Mouse (Mus musculus) heart, embryonic 14.5 days (tissue): ENCODE measurements around the gene Gtf2e1. TPM values are rescaled to one million over a fixed set of nuclear protein-coding genes. Genes with fewer than 3 reads are reported as not detected.

Experiments used
- ATAC-seq: fragments of 200-750 bp; cut with Nextera tagmentation; 2 replicates; pipeline ENCODE4 v1.8.0; 2017; ENCODE audit warnings: low read depth, moderate TSS enrichment; ENCODE audit not compliant: insufficient number of reproducible peaks, insufficient read depth, low FRiP score
- H3K27ac ChIP-seq, 2 experiments: fragments of 200-500 bp in 1 of 2; fragments of 300-500 bp in 1 of 2; sonication (generic) in 1 of 2; replicated peaks in 1 of 2; 2 replicates each; pipeline ENCODE4 v1.5.1; 2012 to 2014; ENCODE audit warnings: low read depth in 2 of 2, low read length in 2 of 2, control low read depth in 1 of 2, mild to moderate bottlenecking in 1 of 2, mixed read lengths in 1 of 2; ENCODE audit not compliant: control insufficient read depth in 1 of 2, insufficient read depth in 1 of 2
- H3K27me3 ChIP-seq: fragments of 300-500 bp; sonication (generic); 2 replicates; pipeline ENCODE4 v1.6.1; 2014; ENCODE audit warnings: mild to moderate bottlenecking, low read length, control low read depth; ENCODE audit not compliant: control insufficient read depth, insufficient read depth
- H3K36me3 ChIP-seq: fragments of 300-500 bp; sonication (generic); 2 replicates; pipeline ENCODE4 v1.6.1; 2014; ENCODE audit warnings: mild to moderate bottlenecking, control low read depth, low read length, mixed read lengths; ENCODE audit not compliant: control insufficient read depth, insufficient read depth
- H3K4me1 ChIP-seq, 2 experiments: fragments of 200-500 bp in 1 of 2; fragments of 300-500 bp in 1 of 2; sonication (generic) in 1 of 2; 2 replicates each; pipeline ENCODE4 v1.6.1; 2012 to 2014; ENCODE audit warnings: low read length in 2 of 2, control low read depth in 1 of 2, mixed read lengths in 1 of 2; ENCODE audit not compliant: control insufficient read depth in 2 of 2, insufficient read depth in 2 of 2
- H3K4me2 ChIP-seq: fragments of 300-500 bp; sonication (generic); 2 replicates; pipeline ENCODE4 v1.6.1; 2014; ENCODE audit warnings: mild to moderate bottlenecking, low read length
- H3K4me3 ChIP-seq, 2 experiments: fragments of 200-500 bp in 1 of 2; fragments of 300-500 bp in 1 of 2; sonication (generic) in 1 of 2; 2 replicates each; pipeline ENCODE4 v1.5.1; 2012 to 2014; ENCODE audit warnings: low read length in 2 of 2, mild to moderate bottlenecking in 2 of 2, control low read depth in 1 of 2, low read depth in 1 of 2, moderate library complexity in 1 of 2; ENCODE audit not compliant: control insufficient read depth in 1 of 2, insufficient read depth in 1 of 2
- H3K9ac ChIP-seq: fragments of 300-500 bp; sonication (generic); 2 replicates; pipeline ENCODE4 v1.6.1; 2014; ENCODE audit warnings: mild to moderate bottlenecking, low read length
- H3K9me3 ChIP-seq: fragments of 300-500 bp; sonication (generic); 2 replicates; pipeline ENCODE4 v1.6.1; 2016; ENCODE audit warnings: low read length, control low read depth; ENCODE audit not compliant: control insufficient read depth
- WGBS: fragments of 180-500 bp; shearing (Covaris S2); extraction: QIAGEN DNeasy Blood & Tissue Kit; methylation state at CpG from one replicate; pipeline ENCODE4 v1.1.7; 2014; 5-methylcytosine and 5-hydroxymethylcytosine counted together
- polyA plus RNA-seq: library from polyadenylated mRNA; unstranded; fragments of >200 nt; fragmentation: Nextera tagmentation; extraction: Ambion mirVana; gene quantifications from 2 replicates; pipeline ENCODE4 v1.2.1, GENCODE M21; 2014

Gene Gtf2e1
- polyA plus RNA-seq, 1 experiment from 2014 or later: 21.2 TPM

- no peak overlapping the region for H3K27ac ChIP-seq
- H3K27me3 ChIP-seq: no peaks in the 10 kb centered on the region
- ATAC-seq: no peak
- 0 out of 2 replicates have a peak, but pooled peaks cover 3% of the 10 kb centered on the region for H3K9me3 ChIP-seq
- WGBS: 86% methylated on average over 7 of the region's 7 CpGs
- no peak overlapping the region for H3K4me2 ChIP-seq
- H3K4me3 ChIP-seq: no peak overlapping the region
- no peak overlapping the region for H3K9ac ChIP-seq
- peaks cover 55% of the 10 kb centered on the region for H3K36me3 ChIP-seq
- peaks cover 3 to 17% of the 10 kb centered on the region in 2 experiments for H3K4me1 ChIP-seq
Measured at GRCm38 (mm10) chr16:37522100-37522697, 17.4 kb downstream of the Gtf2e1 start.

GRCm38 (mm10) chr16:37520190-37521040, 19.2 kb downstream of the Gtf2e1 start:
- no peaks in the 10 kb centered on the region for H3K27me3 ChIP-seq
- 95% methylated on average over 2 of the region's 2 CpGs for WGBS

GRCm38 (mm10) chr16:37519721-37520120, 19.9 kb downstream of the Gtf2e1 start:
- no peak overlapping the region for H3K27ac ChIP-seq
- ATAC-seq: no peak
- H3K4me3 ChIP-seq: no peak overlapping the region
- H3K4me1 ChIP-seq: no peaks in the 10 kb centered on the region
- H3K36me3 ChIP-seq: peaks cover 72% of the 10 kb centered on the region
- no peaks in the 10 kb centered on the region for H3K27me3 ChIP-seq
- 94% methylated on average over 1 of the region's 1 CpGs for WGBS
- H3K9ac ChIP-seq: no peak overlapping the region
- 0 out of 2 replicates have a peak, but pooled peaks cover 3% of the 10 kb centered on the region for H3K9me3 ChIP-seq
- H3K4me2 ChIP-seq: no peak overlapping the region

More at GRCm38 (mm10) chr16:37520190-37521040, 19.2 kb downstream of the Gtf2e1 start:
- Histone ChIP-seq H3K9ac (no peak overlapping the region), H3K36me3 (peaks cover 65% of the 10 kb centered on the region), H3K4me1 (peaks cover 0 to under 1% of the 10 kb centered on the region in 2 experiments; a peak in 1 of 4 replicates), H3K4me2 (no peak overlapping the region), H3K9me3 (0 out of 2 replicates have a peak, but pooled peaks cover 3% of the 10 kb centered on the region), H3K4me3 (no peak overlapping the region), H3K27ac (no peak overlapping the region)
- no peak for ATAC-seq

- Histone ChIP-seq H3K27me3 (no peaks in the 10 kb centered on the region), H3K4me2 (no peak overlapping the region), H3K27ac (no peak overlapping the region), H3K9me3 (0 out of 2 replicates have a peak, but pooled peaks cover 3% of the 10 kb centered on the region), H3K4me3 (no peak overlapping the region), H3K36me3 (peaks cover 71% of the 10 kb centered on the region), H3K9ac (no peak overlapping the region), H3K4me1 (no peaks in the 10 kb centered on the region)
- ATAC-seq: no peak
- 63% methylated on average over 2 of the region's 2 CpGs for WGBS
Measured at GRCm38 (mm10) chr16:37518662-37519061, 20.9 kb downstream of the Gtf2e1 start.

- H3K9me3 ChIP-seq: 0 out of 2 replicates have a peak, but pooled peaks cover 3% of the 10 kb centered on the region
- no peak overlapping the region for H3K4me2 ChIP-seq
- H3K27ac ChIP-seq: no peak overlapping the region
- WGBS: 90% methylated on average over 4 of the region's 4 CpGs
- H3K4me1 ChIP-seq: no peaks in the 10 kb centered on the region
- H3K9ac ChIP-seq: no peak overlapping the region
- no peak for ATAC-seq
- H3K27me3 ChIP-seq: no peaks in the 10 kb centered on the region
- peaks cover 68% of the 10 kb centered on the region for H3K36me3 ChIP-seq
- H3K4me3 ChIP-seq: no peak overlapping the region
Measured at GRCm38 (mm10) chr16:37517596-37518211, 21.9 kb downstream of the Gtf2e1 start.

- 80% methylated on average over 6 of the region's 6 CpGs for WGBS
- no peak for ATAC-seq
- no peaks in the 10 kb centered on the region for H3K27me3 ChIP-seq
Measured at GRCm38 (mm10) chr16:37516376-37516993, 23.1 kb downstream of the Gtf2e1 start.

GRCm38 (mm10) chr16:37514644-37515043, 24.9 kb downstream of the Gtf2e1 start:
- Histone ChIP-seq H3K9ac (no peak overlapping the region), H3K9me3 (no peaks in the 10 kb centered on the region), H3K4me1 (no peaks in the 10 kb centered on the region), H3K4me2 (no peak overlapping the region), H3K27ac (no peak overlapping the region), H3K27me3 (no peaks in the 10 kb centered on the region), H3K4me3 (no peak overlapping the region), H3K36me3 (peaks cover 60% of the 10 kb centered on the region)
- ATAC-seq: no peak
- 83% methylated on average over 8 of the region's 8 CpGs for WGBS

More at GRCm38 (mm10) chr16:37516376-37516993, 23.1 kb downstream of the Gtf2e1 start:
- H3K4me1 ChIP-seq: no peaks in the 10 kb centered on the region
- no peak overlapping the region for H3K4me3 ChIP-seq
- no peak overlapping the region for H3K27ac ChIP-seq
- 0 out of 2 replicates have a peak, but pooled peaks cover 3% of the 10 kb centered on the region for H3K9me3 ChIP-seq
- H3K4me2 ChIP-seq: no peak overlapping the region
- no peak overlapping the region for H3K9ac ChIP-seq
- H3K36me3 ChIP-seq: peaks cover 62% of the 10 kb centered on the region
